Mouse (Mus musculus): ENCODE data around the gene Saa3.

DNA sequence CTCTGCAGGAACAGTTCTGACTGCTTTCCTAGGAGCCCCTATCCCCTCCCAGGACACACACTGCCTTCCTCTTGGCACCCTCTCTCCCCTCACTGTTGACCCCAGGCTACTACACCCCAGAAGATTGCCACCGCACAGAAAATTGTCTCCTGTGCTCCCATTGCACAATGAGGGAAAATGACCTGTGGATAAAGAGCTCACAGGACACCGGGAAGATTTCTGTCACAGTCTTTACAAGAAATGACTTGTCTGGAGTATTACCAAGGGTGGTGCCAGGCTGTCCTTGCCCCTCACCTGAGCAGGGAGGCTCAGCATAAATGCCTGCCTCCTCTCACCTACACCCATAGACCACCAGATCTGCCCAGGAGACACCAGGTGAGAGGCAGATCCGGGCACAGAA, 36.0 kb upstream of the Saa3 start, which contains the start of gene Saa2:
- TF ChIP-seq CTCF (IDR thresholded peaks at IDR 0.05; ENCODE audit: borderline replicate concordance, insufficient read depth, low read length) (no peak), POLR2A (IDR thresholded peaks at IDR 0.05; ENCODE audit: low read depth, low read length) (no peak)
